Mouse (Mus musculus): ENCODE results near the gene Gm36028.

Gm36028 gene

GRCm38 (mm10) chr16:37805746-37806495 lies 55.0 kb downstream of the Gm36028 start:
- no peak for TF ChIP-seq GATA4 (IDR thresholded peaks at IDR 0.05; ENCODE audit: insufficient replicate concordance, low read length)

GRCm38 (mm10) chr16:37803387-37803950 lies 57.5 kb downstream of the Gm36028 start:
- TF ChIP-seq GATA4 (IDR thresholded peaks at IDR 0.05; ENCODE audit: insufficient replicate concordance, low read length), result no peak

GRCm38 (mm10) chr16:37802686-37803295 lies 58.2 kb downstream of the Gm36028 start:
- TF ChIP-seq GATA4 (IDR thresholded peaks at IDR 0.05; ENCODE audit: insufficient replicate concordance, low read length), result no peak

DNA sequence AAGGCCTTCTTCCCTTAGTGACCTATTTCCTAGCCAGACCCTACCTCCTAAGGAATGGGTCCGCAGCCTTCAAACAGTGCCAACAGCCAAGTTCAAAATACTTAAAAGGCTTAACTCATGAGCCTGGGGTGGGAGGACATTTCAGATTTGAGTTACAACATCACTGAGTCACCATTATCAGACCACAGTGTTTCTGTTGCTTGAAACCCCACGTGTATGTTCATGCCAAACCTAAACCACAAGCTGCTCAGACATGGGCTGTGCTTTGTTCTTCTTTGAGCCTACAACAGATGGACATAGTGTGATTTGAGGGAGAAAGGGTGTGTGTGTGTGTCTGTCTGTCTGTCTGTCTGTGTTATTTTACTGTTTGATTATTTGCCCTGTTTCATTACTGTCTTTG lies 59.8 kb downstream of the Gm36028 start:
- TF ChIP-seq GATA4 (IDR thresholded peaks at IDR 0.05; ENCODE audit: insufficient replicate concordance, low read length), result no peak
